Mouse (Mus musculus) G1E (cell line): Measurements from ENCODE around the gene Usp22.

ENCODE experiments used
- CTCF ChIP-seq: IDR thresholded peaks from 2 replicates; pipeline ENCODE4 v1.5.1; 2012; ENCODE audit warnings: low read depth, low read length, inconsistent platforms, mixed read lengths
- GATA1 ChIP-seq: IDR thresholded peaks from 2 replicates; pipeline ENCODE4 v1.6.1; 2012; ENCODE audit warnings: borderline replicate concordance, low read length, inconsistent platforms, mixed read lengths
- POLR2AphosphoS5 ChIP-seq: IDR thresholded peaks from 2 replicates; pipeline ENCODE4 v1.6.1; 2012; ENCODE audit warnings: low read depth, low read length, inconsistent platforms; ENCODE audit not compliant: insufficient replicate concordance
- TAL1 ChIP-seq: conservative IDR thresholded peaks from 2 replicates; pipeline ENCODE4 v1.6.1; 2012; ENCODE audit warnings: low read depth, low read length, inconsistent platforms, mixed read lengths

DNA sequence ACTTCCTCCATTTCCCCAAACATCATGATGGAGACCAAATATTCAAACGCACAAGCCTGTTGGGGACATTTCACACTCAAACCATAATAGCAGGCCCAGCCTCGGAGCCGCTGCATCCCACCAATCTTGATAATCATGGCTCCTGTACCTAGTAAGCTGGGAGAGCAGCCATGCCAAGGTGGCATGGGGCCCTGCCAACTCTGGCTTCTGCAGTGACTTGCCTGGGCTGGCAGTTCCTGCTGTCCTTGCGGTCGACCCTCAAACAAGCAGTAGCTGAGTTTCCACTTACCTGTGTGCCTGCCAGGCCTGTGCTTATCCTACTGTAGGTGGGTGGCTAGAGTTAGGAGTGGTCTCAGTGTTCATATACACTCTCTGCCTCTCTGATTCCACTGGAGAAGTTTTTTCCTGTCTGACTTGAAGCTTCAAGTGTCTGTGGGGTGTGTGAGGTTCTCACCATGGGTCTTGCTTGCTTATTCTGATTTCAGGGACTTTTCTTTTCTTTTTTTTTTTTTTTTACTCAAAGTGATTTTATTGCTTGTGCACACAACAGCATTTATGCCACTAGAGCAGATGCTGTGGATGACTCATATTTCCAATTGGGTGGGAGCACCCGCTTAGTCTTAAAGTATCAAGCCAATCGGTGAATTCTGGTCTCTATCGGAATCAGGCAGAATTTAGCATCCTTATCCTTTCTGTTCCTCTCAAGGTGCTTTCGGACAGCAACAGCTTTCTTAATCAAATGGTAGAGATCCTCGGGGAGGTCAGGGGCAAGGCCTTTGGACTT, 30.5 kb upstream of the Usp22 start:
- TF ChIP-seq CTCF: no peak
- TF ChIP-seq GATA1: no peak
- TF ChIP-seq TAL1: no peak
- TF ChIP-seq POLR2AphosphoS5: no peak
